Mouse (Mus musculus) hindbrain, postnatal 0 days (tissue): ENCODE data around the gene Gm21973. TPM values are rescaled to one million over a fixed set of nuclear protein-coding genes. Genes with fewer than 3 reads are reported as not detected.

Source experiments
- ATAC-seq: fragments of 200-750 bp; cut with Nextera tagmentation; 2 replicates; pipeline ENCODE4 v1.8.0; 2017; ENCODE audit warnings: mild to moderate bottlenecking, moderate TSS enrichment, moderate library complexity
- DNase-seq: peaks from one replicate; pipeline ENCODE4 v3.0.0-alpha.2; 2015; ENCODE audit warnings: low spot score
- H3K27ac ChIP-seq: fragments of 300-500 bp; sonication (generic); 2 replicates; pipeline ENCODE4 v1.5.1; 2014; ENCODE audit warnings: mild to moderate bottlenecking
- H3K27me3 ChIP-seq: fragments of 300-500 bp; sonication (generic); 2 replicates; pipeline ENCODE4 v1.6.1; 2014; ENCODE audit warnings: low read length, mixed read lengths; ENCODE audit not compliant: insufficient read depth
- H3K36me3 ChIP-seq: fragments of 300-500 bp; sonication (generic); 2 replicates; pipeline ENCODE4 v1.6.1; 2014; ENCODE audit warnings: low read length, mixed read lengths; ENCODE audit not compliant: insufficient read depth
- H3K4me1 ChIP-seq: fragments of 300-500 bp; sonication (generic); 2 replicates; pipeline ENCODE4 v1.6.1; 2014; ENCODE audit warnings: antibody characterized with exemption, low read length, mixed read lengths; ENCODE audit not compliant: insufficient read depth
- H3K4me2 ChIP-seq: fragments of 300-500 bp; sonication (generic); 2 replicates; pipeline ENCODE4 v1.6.1; 2014; ENCODE audit warnings: low read depth, mild to moderate bottlenecking, low read length, moderate library complexity, mixed read lengths
- H3K4me3 ChIP-seq: fragments of 300-500 bp; sonication (generic); 2 replicates; pipeline ENCODE4 v1.5.1; 2014; ENCODE audit warnings: low read length
- H3K9ac ChIP-seq: fragments of 300-500 bp; sonication (generic); replicated peaks from 2 replicates; pipeline ENCODE4 v1.6.1; 2014; ENCODE audit warnings: mild to moderate bottlenecking, low read length, moderate library complexity, mixed read lengths
- H3K9me3 ChIP-seq: fragments of 300-500 bp; sonication (generic); 2 replicates; pipeline ENCODE4 v1.6.1; 2016; ENCODE audit warnings: low read length, mixed read lengths
- CTCF ChIP-seq: IDR thresholded peaks from 2 replicates; pipeline ENCODE4 v1.5.1; 2016; ENCODE audit warnings: antibody characterized with exemption, control low read depth, low read depth
- WGBS: fragments of 180-500 bp; shearing (Covaris S2); extraction: QIAGEN DNeasy Blood & Tissue Kit; methylation state at CpG from one replicate; pipeline ENCODE4 v1.1.7; 2014; 5-methylcytosine and 5-hydroxymethylcytosine counted together
- polyA plus RNA-seq: library from polyadenylated mRNA; unstranded; fragments of >200 nt; fragmentation: Nextera tagmentation; extraction: Ambion mirVana; gene quantifications from 2 replicates; pipeline ENCODE4 v1.2.1, GENCODE M21; 2015
- total RNA-seq: library from RNA; depleted of rRNA; stranded (reverse); fragments of >200 nt; gene quantifications from 2 replicates; pipeline ENCODE4 v1.2.3, GENCODE M21; 2014; rRNA removed

Gene Gm21973
- total RNA-seq (not detected in 2 replicates), polyA plus RNA-seq (not detected in 2 replicates)

GRCm38 (mm10) chr15:10325080-10325479 lies at the start of gene Gm21973:
TSS of gene Gm21973 (plus strand) at chr15:10325380.
- H3K4me3 ChIP-seq = no peak within 1 kb of the TSS
- H3K36me3 ChIP-seq = no peaks in the 10 kb centered on the region
- no peaks in the 10 kb centered on the region for H3K4me1 ChIP-seq
- H3K27me3 ChIP-seq = no peaks in the 10 kb centered on the region
- H3K4me2 ChIP-seq = no peak within 1 kb of the TSS
- no peak within 1 kb of the TSS for H3K9ac ChIP-seq
- no peaks in the 10 kb centered on the region for H3K9me3 ChIP-seq
- no peak within 1 kb of the TSS for H3K27ac ChIP-seq
- ATAC-seq (no peak), DNase-seq (no peak)
- TF ChIP-seq CTCF = no peak
- 93% methylated on average over 2 of the region's 2 CpGs for WGBS

GRCm38 (mm10) chr15:10276386-10276785 lies 48.8 kb upstream of the Gm21973 start:
- DNase-seq (no peak), ATAC-seq (no peak)
- no peaks in the 10 kb centered on the region for H3K4me1 ChIP-seq
- H3K4me3 ChIP-seq = no peak overlapping the region
- no peaks in the 10 kb centered on the region for H3K27me3 ChIP-seq
- no peak for TF ChIP-seq CTCF
- no peaks in the 10 kb centered on the region for H3K36me3 ChIP-seq
- H3K9me3 ChIP-seq = no peaks in the 10 kb centered on the region
- H3K9ac ChIP-seq = no peak overlapping the region
- H3K27ac ChIP-seq = no peak overlapping the region
- H3K4me2 ChIP-seq = no peak overlapping the region

DNA sequence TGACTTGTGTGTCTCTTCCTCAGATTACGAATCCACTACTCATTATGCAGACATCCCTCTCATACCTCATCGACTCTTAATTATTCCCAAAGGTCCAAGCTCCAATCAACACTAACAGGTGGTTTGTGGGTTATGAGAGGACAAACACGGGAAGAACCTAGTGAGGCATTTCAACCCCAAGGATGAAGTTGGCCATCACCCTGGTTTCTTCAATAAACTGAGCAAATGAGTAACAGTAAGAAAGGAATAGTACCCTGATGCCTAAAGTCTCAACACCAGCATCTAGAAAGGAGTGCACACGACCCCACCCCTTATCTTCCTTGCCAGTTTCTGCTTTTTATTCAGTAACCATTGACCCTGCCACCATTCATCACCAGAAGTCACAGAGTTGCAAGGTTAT lies 47.7 kb upstream of the Gm21973 start:
- no peak overlapping the region for H3K4me3 ChIP-seq
- DNase-seq (no peak), ATAC-seq (no peak)
- no peak overlapping the region for H3K27ac ChIP-seq
- 77% methylated on average over 4 of the region's 4 CpGs for WGBS
- H3K4me2 ChIP-seq = no peak overlapping the region
- H3K9ac ChIP-seq = no peak overlapping the region
- no peaks in the 10 kb centered on the region for H3K36me3 ChIP-seq
- no peak for TF ChIP-seq CTCF
- H3K4me1 ChIP-seq = no peaks in the 10 kb centered on the region
- H3K9me3 ChIP-seq = no peaks in the 10 kb centered on the region
- no peaks in the 10 kb centered on the region for H3K27me3 ChIP-seq

GRCm38 (mm10) chr15:10281546-10281945 lies 43.6 kb upstream of the Gm21973 start:
- Histone ChIP-seq H3K4me1 (no peaks in the 10 kb centered on the region), H3K4me2 (no peak overlapping the region), H3K36me3 (no peaks in the 10 kb centered on the region), H3K4me3 (no peak overlapping the region), H3K27me3 (no peaks in the 10 kb centered on the region), H3K9me3 (no peaks in the 10 kb centered on the region), H3K27ac (no peak overlapping the region), H3K9ac (no peak overlapping the region)
- WGBS = 81% methylated on average over 5 of the region's 5 CpGs
- ATAC-seq = no peak
- no peak for TF ChIP-seq CTCF
- DNase-seq = no peak

GRCm38 (mm10) chr15:10283661-10284060 lies 41.5 kb upstream of the Gm21973 start:
- H3K4me3 ChIP-seq = no peak overlapping the region
- H3K4me2 ChIP-seq = no peak overlapping the region
- no peaks in the 10 kb centered on the region for H3K4me1 ChIP-seq
- no peaks in the 10 kb centered on the region for H3K9me3 ChIP-seq
- no peak overlapping the region for H3K9ac ChIP-seq
- no peaks in the 10 kb centered on the region for H3K36me3 ChIP-seq
- no peak for ATAC-seq
- TF ChIP-seq CTCF = no peak
- no peak overlapping the region for H3K27ac ChIP-seq
- DNase-seq = no peak
- H3K27me3 ChIP-seq = no peaks in the 10 kb centered on the region

- DNase-seq (no peak), ATAC-seq (no peak)
- Histone ChIP-seq H3K9ac (no peak overlapping the region), H3K4me1 (no peaks in the 10 kb centered on the region), H3K9me3 (no peaks in the 10 kb centered on the region), H3K27ac (no peak overlapping the region), H3K4me2 (no peak overlapping the region), H3K27me3 (no peaks in the 10 kb centered on the region), H3K4me3 (no peak overlapping the region), H3K36me3 (no peaks in the 10 kb centered on the region)
- no peak for TF ChIP-seq CTCF
- 83% methylated on average over 1 of the region's 1 CpGs for WGBS
These were observed 28.6 kb upstream of the Gm21973 start for GRCm38 (mm10) chr15:10296570-10296969.

DNA sequence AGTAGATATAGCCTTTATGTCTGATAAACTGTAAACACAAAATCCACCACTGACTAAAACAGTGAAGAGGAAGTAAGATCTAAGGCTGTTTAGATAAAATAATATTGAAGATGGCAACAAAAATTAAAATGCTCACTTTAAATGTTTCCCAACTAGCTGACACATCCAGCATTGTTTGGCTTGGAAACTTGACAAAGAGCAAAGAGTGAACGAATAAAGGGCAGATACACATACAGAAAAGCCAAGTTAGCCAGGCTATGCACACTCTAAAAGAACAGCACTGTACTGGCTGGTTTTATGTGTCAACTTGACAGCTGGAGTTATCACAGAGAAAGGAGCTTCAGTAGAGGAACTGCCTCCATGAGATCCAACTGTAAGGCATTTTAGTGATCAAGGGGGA lies 27.1 kb upstream of the Gm21973 start:
- TF ChIP-seq CTCF = no peak
- Histone ChIP-seq H3K4me1 (no peaks in the 10 kb centered on the region), H3K27ac (no peak overlapping the region), H3K4me2 (no peak overlapping the region), H3K9ac (no peak overlapping the region), H3K27me3 (no peaks in the 10 kb centered on the region), H3K9me3 (no peaks in the 10 kb centered on the region), H3K36me3 (no peaks in the 10 kb centered on the region), H3K4me3 (no peak overlapping the region)
- ATAC-seq (peak; percentile 18; the same call in 1 of the 2 replicates), DNase-seq (no peak)
- 49% methylated on average over 1 of the region's 1 CpGs for WGBS
